Mouse (Mus musculus): ENCODE data around the gene Abcg3.

Abcg3 gene

DNA sequence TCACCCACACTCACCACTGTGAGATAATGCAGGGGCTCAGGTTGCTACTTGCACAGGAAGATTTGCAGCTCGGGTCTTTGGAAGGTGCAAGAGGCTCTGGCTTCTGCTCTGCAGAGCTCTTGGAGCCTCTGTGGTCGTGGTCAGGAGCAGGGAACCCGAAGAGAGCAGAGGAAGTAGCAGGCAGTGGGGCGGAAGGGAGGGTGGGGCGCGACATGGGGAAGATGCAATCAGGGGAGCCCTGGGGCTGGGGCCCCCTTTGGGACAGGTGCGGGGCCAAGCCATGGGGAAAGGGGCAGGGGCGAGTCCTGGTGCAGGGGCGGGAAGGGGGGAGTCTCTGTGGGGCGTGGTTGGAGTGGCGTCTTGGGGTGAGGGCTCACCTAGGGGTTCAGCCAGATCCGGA lies at the start of gene Abcg3:
Gene Abcg3 (minus strand): TSS at position 184 of the 400 bp plus-strand sequence.
- WGBS = 40% methylated on average over 12 of the region's 12 CpGs

DNA sequence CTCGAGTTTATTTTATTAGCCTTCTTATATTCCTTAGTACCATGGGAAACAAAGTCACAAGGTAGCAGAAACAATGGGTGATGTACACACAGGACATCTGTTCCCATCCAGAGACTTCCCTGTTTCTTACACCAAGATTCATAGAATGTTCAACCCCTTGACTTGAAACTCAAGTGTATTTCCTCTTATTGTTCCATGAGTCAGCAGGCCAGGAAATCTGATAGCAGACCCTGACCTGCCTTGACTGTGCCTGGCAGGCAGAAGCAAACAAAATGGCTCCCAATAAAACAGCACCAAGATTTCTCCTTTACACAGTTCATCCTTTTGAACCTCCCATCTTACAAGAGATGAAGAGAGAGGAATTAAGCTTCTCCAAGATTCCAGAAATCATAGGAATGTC lies 30.0 kb upstream of the Abcg3 start:
- WGBS = 81% methylated on average over 1 of the region's 1 CpGs

DNA sequence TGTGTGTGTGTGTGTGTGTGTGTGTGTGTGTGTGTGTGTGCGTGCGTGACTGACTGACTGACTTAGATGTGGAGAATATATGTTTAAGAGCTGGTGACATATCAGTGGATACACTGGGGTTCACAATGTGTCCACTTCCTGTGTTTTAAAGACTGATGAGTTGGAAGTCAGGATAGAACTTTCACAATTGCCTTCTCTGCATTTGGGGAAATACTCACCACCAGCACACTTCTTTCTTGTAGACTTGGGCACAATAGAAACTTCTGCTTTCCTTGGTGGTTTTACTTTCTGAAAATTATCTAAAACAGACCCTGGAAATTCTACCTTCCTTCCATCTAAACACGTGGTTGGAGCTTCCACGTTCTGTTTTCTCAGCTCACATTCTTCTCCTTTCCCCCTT lies 29.1 kb upstream of the Abcg3 start:
- 87% methylated on average over 4 of the region's 4 CpGs for WGBS

DNA sequence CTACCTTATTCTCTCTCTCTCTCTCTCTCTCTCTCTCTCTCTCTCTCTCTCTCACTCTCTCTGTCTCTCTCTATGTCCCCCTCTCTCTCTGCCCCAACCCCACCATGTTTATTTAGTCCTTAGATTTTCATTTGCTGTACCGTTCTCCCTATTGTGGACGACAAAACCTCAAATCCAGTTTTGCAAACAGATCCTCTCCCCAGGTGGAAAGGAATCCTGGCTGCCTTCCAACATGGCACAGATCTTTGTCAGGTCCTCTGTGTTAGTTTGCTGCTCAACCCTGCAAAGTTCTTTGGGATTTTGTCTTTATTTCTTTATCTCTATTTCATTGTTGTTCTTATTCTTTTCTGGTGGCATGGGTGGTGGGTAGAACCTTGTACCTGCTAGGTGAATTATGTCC lies 6.9 kb upstream of the Abcg3 start:
- 63% methylated on average over 2 of the region's 2 CpGs for WGBS

DNA sequence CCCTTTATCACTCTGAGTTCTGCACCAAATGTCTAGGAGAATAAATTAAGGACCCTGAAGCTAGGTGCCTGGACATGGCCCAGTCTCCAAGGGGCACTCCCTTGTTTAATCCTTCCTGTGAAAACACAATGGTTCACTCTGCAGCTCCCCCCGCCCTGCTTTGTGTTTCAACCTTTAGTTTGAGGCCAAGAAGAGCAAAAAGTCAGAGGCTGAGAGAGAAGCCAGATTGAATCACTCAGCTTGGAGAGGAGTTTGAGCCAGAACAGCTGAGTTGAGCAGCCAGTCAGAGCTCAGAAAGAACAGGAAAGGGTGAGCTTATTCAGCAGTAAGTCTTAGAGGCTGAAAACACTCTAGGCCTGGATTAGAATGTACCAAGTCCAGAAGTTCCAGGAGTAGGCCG lies 5.5 kb upstream of the Abcg3 start:
- WGBS = 52% methylated on average over 2 of the region's 2 CpGs

DNA sequence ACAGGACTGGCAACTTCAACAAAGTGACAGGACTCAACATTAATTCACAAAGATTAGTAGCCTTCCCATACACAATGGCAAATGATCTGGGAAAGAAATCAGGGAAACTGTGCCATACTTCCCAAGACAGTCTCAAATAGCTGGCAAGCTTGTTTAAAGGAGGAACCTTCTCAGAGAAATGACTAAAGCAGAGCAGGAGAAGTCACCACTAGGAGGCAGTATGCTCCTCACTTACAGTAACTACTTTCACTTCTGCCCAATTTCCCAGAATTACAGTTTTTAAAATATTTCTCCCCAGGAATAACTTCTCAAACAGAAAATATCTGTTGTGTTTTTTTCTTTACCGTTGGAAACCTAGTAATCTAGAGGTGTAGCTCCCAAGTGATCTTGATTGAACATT lies 4.2 kb upstream of the Abcg3 start:
- WGBS = 35% methylated on average over 1 of the region's 1 CpGs

DNA sequence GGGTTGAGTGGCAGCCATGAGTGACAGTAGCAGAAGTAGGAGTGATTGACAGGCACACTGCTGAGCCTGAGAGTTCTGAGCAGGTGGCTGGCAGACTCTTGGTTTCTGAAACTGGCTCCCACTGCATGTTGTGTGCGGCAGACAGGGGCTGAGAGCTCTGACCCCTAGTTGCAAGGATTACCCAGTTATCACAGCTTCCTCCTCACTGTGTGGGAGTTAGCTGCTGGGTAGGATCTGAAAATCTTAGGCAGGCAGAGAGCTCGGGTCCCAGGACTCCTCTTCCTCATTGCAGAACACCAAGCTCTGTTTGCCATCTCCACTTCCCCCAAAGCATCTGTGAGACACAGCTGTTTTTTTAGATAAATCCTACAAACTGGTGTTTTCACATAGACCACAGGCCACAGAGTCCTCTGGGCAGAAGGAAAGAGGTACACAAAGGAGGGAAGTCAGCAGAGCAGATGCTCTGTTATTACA lies 3.4 kb downstream of the Abcg3 start:
- WGBS = 53% methylated on average over 2 of the region's 2 CpGs

DNA sequence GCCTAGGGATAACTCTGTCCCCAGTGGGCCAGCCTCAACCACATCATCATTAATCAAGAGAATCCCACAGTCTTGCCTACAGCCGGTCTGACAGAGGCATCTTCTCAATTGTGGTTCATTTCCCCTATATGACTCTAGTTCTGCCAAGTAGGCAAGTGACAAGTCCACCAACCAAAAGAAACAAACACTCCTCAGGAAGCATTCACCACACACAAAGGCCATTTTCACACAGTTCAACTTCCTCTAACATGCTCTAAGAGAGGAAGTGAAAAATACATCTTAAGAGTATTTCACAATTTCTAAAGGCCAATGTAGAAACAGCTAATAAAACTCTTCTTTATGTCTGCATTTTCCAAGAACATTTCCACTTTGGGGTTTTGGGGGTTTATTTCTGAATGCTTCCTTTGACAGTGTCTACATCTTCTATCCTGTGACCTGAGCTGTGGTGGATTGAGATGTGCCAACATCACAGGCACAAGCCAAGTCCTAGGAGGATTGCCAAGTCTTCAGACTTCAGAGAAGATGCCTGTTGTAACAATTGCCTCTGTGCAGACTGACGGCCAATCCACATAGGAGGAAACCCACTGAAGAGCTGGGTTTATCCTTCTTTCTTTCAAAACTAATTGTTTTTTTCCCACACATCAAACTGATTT lies 24.3 kb downstream of the Abcg3 start:
- WGBS = 67% methylated on average over 2 of the region's 2 CpGs

DNA sequence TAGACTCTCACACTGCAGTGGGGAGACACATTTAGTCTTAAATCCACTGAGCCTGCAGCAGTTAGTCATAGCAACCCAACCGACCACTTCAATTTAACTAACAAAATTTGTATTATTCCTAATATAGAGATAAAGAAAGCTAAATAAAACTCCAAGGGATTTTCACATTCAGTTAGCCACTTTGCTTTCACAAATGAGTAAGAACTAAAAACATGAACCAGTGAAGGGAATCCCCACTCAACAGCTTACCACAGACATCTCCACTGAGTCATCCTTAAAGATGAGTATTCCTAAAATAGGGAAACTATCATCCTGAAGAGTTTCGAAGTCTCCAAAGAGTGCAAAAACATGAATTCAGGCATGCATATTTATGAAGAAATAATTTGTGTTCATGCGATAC lies 27.3 kb downstream of the Abcg3 start:
- 72% methylated on average over 3 of the region's 3 CpGs for WGBS

DNA sequence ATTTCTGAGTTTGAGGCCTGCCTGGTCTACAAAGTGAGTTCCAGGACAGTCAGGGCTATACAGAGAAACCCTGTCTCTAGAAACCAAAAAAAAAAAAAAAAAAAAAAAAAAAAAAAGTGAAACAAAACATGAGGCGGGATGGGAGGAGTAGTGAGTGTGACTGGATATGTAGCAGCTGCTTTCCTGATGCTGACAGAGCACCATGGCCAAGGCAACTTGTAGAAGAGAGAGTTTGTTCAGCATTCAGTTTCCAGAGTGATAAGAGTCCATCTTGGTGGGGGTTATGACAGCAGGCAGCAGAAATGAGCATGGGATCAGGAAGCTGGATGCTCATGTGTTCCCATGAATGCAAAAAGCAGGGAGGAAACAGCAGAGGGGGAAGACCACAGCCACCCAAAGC lies 35.6 kb downstream of the Abcg3 start:
- WGBS = 90% methylated on average over 1 of the region's 1 CpGs

DNA sequence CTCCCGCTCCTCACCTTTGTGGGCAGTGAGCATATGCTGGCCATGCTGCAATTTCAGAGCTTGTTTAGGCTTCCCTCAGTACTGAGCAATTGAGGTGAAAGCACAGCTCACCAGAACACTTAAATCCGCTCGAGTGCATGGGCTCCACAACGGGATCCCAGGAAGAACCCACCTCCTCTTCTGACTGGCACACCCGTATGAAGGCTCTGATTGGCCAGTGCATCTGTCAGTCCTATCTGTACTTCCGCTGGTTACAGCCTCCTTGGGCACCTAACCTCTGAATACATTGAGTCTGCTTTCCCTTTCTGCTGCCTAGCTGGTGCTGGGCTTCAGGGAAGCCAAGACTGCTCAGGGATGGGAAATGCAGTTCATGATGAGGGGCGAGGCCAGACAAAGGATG lies 48.4 kb downstream of the Abcg3 start:
- WGBS = 88% methylated on average over 7 of the region's 7 CpGs

DNA sequence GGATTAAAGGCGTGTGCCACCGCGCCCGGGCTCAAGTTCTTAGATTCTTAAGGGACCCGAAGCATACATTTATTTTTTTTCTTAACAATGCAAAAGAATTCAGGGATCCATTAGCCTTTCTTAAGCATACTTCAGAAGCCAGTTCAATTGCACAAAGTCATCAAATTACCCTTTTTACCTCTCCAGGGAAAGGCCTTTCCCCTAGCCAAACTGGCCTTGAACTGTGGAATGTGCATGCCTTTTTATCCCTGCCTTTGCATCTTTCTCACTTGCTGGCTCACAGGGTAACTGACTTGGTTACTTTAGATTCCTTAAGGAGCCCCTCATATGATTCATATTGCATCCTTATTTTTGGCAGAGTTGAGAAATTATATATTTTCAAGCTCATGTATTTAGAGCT lies 76.0 kb downstream of the Abcg3 start:
- 93% methylated on average over 5 of the region's 5 CpGs for WGBS
